Mouse (Mus musculus) gastrocnemius, adult 18-20 months (tissue): ENCODE measurements at regions not wholly inside any gene's neighbourhood (a gene's known extent, or its start where the extent isn't known, plus 50 kb on each side); places are given as distances from the start of the nearest gene placed in this dataset.

Experiments used
- DNase-seq: peaks from one replicate; pipeline ENCODE4 v3.0.0; 2021; ENCODE audit warnings: low spot score

- DNase-seq, result peak; percentile 64
These were observed 348.5 kb upstream of the Npvf start for GRCm38 (mm10) chr6:51002713-51003112.

GRCm38 (mm10) chr6:51006074-51006591 is 351.9 kb upstream of the Npvf start:
- no peak for DNase-seq

GRCm38 (mm10) chr6:51009526-51010340 is 355.5 kb upstream of the Npvf start:
- DNase-seq, result peak; percentile 67

DNA sequence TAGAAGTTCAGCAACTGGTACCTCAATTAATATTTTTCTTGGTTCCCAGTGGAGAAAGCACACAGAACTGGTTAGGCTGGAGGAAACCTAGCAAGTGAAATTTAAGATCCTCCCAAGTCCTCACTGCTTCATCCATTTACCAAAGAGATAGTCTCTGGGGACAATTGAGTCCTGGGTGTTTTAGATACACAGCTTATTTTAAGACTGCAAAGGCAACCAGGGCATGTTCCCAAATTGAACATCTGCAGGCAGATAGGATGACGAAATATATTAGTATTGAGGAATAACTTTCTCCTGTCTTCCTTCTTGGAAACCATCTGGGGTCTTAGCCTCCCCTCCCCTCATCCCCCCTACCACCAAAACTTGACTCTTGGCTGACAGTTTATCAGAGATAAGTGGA is 356.3 kb upstream of the Npvf start:
- DNase-seq, result peak; percentile 68

DNA sequence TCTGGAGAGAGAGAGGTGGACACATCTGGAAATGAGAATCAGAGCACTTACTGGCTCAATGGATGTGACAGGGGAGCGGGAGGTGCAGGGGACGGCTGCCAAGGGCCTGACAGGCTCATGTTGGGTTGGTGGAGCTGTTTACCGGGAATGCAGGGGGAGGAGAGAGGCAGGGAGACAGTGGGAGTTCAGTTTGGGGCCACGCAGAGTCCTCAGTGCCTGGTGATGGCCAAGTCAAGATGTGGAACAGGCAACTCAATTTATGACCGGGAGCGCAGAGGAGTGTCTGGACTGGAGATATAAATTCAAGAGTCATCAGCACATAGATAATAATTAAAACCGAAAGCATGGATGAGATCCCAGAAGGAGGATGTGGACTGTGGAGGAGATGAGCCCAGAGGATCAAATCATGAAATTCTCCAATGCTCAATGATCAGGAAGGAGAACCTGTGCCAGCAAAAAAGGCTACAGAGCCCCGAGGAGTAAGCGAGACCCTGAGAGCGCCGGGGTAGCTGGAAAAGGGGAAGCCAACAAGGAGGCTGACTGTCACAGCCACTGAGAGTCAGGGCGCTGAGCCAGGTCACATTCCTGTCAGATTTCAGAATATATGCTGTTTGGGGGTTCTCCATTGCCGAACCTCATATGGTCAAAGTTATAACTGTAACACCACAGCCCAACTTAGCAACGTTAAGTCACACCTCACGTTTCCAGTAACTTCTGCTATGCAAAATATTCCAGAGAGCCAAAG is 358.0 kb upstream of the Npvf start:
- DNase-seq, result peak; percentile 72

- DNase-seq, result no peak
These were observed 361.5 kb upstream of the Npvf start for GRCm38 (mm10) chr6:51015735-51016134.

GRCm38 (mm10) chr6:51016441-51017070 is 362.3 kb upstream of the Npvf start:
- DNase-seq, result peak; percentile 16

DNA sequence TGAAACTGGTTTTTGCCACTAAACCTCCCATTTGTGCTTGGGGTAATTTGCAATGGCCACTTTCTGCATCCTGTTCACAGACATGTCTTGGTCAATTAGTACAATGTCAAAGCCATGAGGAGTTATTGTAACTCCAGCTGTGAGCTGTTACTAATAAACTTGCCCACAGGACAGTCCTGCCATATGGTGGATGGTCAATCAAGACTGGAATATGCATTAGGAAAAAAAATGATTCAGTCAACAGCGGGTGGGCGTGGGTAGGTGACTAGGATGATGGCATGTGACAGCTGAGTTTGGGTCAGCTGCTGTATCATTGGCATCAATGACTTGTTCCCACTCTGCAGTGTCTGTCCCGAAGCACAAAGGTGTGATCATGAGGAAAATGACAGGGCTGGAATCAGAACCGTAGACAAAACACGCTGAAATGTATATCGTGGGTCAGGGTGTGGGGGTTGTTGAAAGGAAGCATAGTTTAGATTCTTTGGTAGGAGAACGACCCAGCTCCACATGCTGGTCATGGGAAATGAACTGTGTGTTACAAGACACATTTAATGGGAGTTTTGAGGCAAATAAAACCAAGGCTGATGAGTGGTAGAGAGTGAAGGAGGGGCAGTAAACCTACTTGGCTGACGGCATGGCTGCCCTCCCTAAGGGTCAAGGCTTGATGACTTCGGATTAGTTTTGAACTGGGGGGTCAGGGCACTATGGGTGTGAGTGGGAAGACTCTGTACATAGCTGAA is 363.2 kb upstream of the Npvf start:
- DNase-seq, result no peak

GRCm38 (mm10) chr6:51021206-51021605 is 367.0 kb upstream of the Npvf start:
- no peak for DNase-seq

DNA sequence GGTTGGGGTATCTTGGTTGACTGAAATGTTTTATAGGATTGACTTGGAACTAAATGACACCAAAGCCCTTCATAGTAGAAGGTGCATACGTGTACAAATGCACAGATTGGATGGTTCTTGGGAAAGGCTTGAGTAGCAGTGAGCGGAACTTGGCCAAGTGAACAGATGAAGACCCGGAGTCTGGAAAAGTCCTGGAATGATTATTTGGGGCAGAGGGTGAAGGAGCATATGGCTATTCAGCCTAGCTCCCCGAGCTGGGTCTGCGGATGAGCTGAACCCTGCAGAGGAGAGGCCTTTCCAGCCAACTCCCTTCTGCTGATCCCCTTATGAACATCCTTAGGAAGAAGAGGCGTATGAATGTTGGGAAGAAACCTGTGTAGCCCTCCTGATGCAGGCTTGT is 369.1 kb upstream of the Npvf start:
- DNase-seq, result no peak

DNA sequence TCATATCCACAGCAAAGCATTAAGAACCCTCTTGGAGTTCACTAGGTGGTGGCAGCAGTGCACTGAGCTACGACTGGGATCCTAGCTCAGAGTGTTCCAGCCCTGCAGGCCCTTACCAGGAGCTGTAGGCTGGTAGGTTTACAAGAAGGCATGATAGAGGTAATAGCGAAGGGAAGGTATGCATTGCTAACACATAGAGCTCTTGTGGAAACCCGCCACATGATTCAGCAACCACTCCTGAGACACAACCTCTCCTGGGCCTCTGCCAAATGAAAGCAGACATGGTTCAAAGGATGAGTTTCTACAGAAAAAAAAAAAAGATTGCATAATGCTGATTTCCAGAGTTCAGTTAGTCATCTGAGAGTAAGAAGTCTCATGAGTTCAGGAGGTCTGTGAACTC is 370.5 kb upstream of the Npvf start:
- no peak for DNase-seq

- no peak for DNase-seq
These were observed 371.2 kb upstream of the Npvf start for GRCm38 (mm10) chr6:51025411-51025810.

DNA sequence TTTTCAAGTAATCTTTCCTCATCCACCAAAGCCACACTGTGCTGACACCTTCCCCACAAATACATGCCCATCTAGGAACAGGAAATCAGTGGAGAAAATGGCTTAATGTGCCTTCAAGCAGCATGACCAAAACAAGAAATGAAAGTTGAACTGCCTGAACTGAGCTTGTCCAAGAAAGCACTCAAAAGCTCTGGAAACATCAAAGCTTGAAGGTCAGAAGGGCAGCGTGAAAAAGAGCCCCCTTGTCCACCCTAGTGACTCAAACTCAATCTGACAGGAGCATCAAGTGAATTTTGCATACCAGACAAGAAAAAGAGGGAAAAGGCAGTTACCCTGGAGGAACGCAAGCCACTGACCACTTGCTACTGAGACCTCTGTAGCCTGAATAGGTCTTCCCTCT is 373.1 kb upstream of the Npvf start:
- DNase-seq, result no peak

DNA sequence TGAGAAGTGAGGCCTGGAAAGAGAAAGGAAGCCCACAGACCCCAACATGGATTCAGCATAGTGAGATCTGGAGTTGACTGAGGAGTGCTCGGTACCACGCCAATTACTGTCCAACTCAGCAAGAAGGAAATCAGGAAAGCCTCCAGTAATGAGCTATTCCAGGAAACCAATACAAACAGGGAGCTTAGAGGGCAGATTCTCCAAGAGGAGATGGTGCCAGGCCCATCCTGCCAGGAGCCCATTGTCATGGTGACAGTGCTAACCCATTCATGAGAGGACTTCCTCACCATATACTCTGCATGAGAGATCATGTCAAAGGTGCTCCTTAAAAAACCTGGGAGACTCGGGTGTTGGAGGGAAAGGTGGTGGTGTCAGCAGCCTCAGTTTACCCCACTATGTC is 375.3 kb upstream of the Npvf start:
- DNase-seq, result no peak

GRCm38 (mm10) chr6:51029953-51030352 is 375.7 kb upstream of the Npvf start:
- DNase-seq, result no peak

GRCm38 (mm10) chr6:51033835-51034234 is 379.6 kb upstream of the Npvf start:
- DNase-seq, result no peak

DNA sequence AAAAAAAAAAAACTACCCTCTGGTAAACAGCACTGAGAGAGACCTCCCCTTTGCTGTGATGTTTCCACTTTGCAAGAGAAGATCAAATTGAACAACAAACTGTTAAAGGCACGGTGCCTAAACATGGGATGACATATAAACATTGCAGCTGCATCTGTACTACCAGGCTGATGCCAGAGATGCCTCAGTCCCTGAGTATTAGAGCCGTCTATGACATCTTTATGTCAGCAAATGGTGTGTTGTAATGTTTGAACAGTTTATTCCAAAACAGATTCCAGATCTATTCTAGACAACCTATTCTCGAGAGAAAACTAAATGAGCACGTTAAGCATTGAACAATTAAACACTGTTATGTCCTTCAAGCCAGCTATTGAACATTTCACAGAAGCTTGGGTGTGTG is 381.8 kb upstream of the Npvf start:
- no peak for DNase-seq

GRCm38 (mm10) chr6:51036553-51036952 is 382.3 kb upstream of the Npvf start:
- DNase-seq, result peak; percentile 49

- no peak for DNase-seq
These were observed 382.7 kb upstream of the Npvf start for GRCm38 (mm10) chr6:51036956-51037355.

DNA sequence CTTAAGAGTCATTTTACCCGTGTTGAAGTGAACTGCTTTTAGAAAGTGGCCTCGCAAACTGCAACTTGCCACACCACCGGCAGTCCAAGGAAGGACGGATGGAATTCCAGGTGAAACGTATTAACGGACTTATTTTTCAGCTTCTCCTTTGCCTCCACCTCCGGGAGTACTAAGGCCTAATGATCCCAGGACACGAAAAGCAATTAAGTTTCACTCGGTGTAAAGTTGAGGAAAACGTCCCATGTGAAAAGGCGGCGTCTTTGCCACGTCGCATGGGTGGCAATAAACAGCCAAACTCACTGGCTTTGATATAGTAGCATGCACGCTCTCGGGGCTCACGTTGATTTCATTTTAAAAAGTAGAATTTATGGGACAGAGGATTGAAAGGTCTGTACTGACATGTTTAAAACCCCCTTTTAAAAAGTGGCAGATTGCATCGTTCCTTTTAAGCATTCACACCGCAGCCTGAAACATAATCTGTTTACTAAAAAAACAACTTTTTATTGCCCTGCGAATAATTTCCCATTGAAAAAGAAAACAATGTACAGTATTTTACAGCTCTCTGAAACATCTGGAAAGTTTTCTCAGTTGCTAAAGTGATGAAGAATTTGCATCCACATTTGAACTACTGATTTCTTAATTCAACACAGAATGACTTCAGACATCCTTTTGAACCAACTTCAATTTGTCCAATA is 385.4 kb upstream of the Npvf start:
- no peak for DNase-seq

- DNase-seq, result no peak
These were observed 388.5 kb upstream of the Nfe2l3 start for GRCm38 (mm10) chr6:51043970-51044369.
